Mouse (Mus musculus) mature B cell (primary cell): ENCODE measurements around the gene Coq6.

Experiments
- in situ Hi-C: fragments of 300-500 bp; cut with MboI; formaldehyde crosslinking; loops from 2 replicates; pipeline ENCODE4 v1.14.3; 2019

Gene Coq6

GRCm38 (mm10) chr12:84396947-84397679 is 35.7 kb downstream of the Coq6 start:
- in situ Hi-C loops: no loop called here

GRCm38 (mm10) chr12:84397685-84398084 is 36.2 kb downstream of the Coq6 start:
- in situ Hi-C loops: no loop called here

GRCm38 (mm10) chr12:84398629-84399028 is 37.2 kb downstream of the Coq6 start:
- in situ Hi-C loops: no loop called here

GRCm38 (mm10) chr12:84399135-84399534 is 37.7 kb downstream of the Coq6 start:
- in situ Hi-C loops: no loop called here

- in situ Hi-C loops: no loop called here
Measured at GRCm38 (mm10) chr12:84399663-84400062, 38.2 kb downstream of the Coq6 start.

GRCm38 (mm10) chr12:84400068-84400467 is 38.6 kb downstream of the Coq6 start:
- in situ Hi-C loops: no loop called here

- in situ Hi-C loops: no loop called here
Measured at GRCm38 (mm10) chr12:84400653-84401052, 39.2 kb downstream of the Coq6 start.

- in situ Hi-C loops: no loop called here
Measured at GRCm38 (mm10) chr12:84402923-84403322, 41.5 kb downstream of the Coq6 start.

- in situ Hi-C loops: no loop called here
Measured at GRCm38 (mm10) chr12:84404541-84404940, 43.1 kb downstream of the Coq6 start.

GRCm38 (mm10) chr12:84407259-84407658 is 45.8 kb downstream of the Coq6 start:
- in situ Hi-C loops: no loop called here

GRCm38 (mm10) chr12:84407874-84408818 is 46.7 kb downstream of the Coq6 start:
- in situ Hi-C loops: no loop called here

- in situ Hi-C loops: no loop called here
Measured at GRCm38 (mm10) chr12:84408819-84409507, 47.5 kb downstream of the Coq6 start, which contains the start of the genes Entpd5 and Bbof1. TSS of gene Entpd5 (minus strand) at chr12:84409029. TSS of gene Bbof1 (plus strand) at chr12:84409071.

- in situ Hi-C loops: loop anchor here (5.0 kb wide), 1 partner anchor 35 kb away; the partner anchor contains the start of genes Aldh6a1 and Lin52
Measured at GRCm38 (mm10) chr12:84416834-84417604, 55.6 kb downstream of the Coq6 start, which contains the start of gene Rnf113a2. TSS of gene Rnf113a2 (plus strand) at chr12:84417196.

GRCm38 (mm10) chr12:84417605-84417922 is 56.1 kb downstream of the Coq6 start:
- in situ Hi-C loops: loop anchor here (5.0 kb wide), 1 partner anchor 35 kb away; the partner anchor contains the start of genes Aldh6a1 and Lin52
